Mouse (Mus musculus) thymus, adult 2 months (tissue): Measurements from ENCODE around the gene Gm37240.

ENCODE experiments used
- CTCF ChIP-seq: fragments of 200-500 bp; IDR thresholded peaks from 2 replicates; pipeline ENCODE4 v1.5.1; 2012; ENCODE audit warnings: mild to moderate bottlenecking, control low read depth, low read length, moderate library complexity, borderline replicate concordance; ENCODE audit not compliant: control insufficient read depth, poor library complexity, insufficient read depth; ENCODE audit errors: extremely low read depth
- POLR2A ChIP-seq: fragments of 200-500 bp; IDR thresholded peaks from 2 replicates; pipeline ENCODE4 v1.6.1; 2012; ENCODE audit warnings: mild to moderate bottlenecking, low read length, control low read depth, moderate library complexity; ENCODE audit not compliant: control insufficient read depth, poor library complexity, insufficient read depth; ENCODE audit errors: extremely low read depth

DNA sequence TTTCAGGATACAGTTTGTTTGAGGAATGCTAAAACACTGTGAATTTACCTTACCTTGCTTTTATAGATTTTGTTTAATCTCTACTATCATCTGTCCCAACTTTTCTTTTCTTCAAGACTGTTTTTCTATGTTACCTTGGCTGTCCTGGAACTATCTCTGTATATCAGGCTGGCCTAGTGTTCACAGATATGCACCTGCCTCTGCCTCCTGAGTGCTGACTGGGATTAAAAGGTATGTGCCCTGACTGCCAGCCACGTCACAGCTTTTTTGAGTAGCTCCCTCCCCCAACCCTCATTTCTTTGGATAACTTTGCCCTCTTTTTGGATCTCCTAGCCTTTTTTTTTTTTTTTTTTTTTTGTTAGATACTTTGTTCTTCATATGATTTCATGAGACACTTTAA, 1070.4 kb downstream of the Gm37240 start:
- TF ChIP-seq CTCF (no peak), POLR2A (no peak)
